Mouse (Mus musculus): ENCODE measurements around the gene Kif14. TPM values are rescaled to one million over a fixed set of nuclear protein-coding genes. Genes with fewer than 3 reads are reported as not detected.

The Kif14 gene
- polyA plus RNA-seq, 1 experiment from 2014 or later = 4.6 TPM

GRCm38 (mm10) chr1:136450206-136450605 is 15.9 kb upstream of the Kif14 start:
- Histone ChIP-seq H3K4me1 (replicated peaks) (no peaks in the 10 kb centered on the region), H3K9me3 (no peaks in the 10 kb centered on the region), H3K9ac (no peak overlapping the region), H3K4me3 (replicated peaks) (no peak overlapping the region), H3K36me3 (no peaks in the 10 kb centered on the region), H3K4me2 (replicated peaks) (no peak overlapping the region), H3K27ac (no peak overlapping the region), H3K27me3 (replicated peaks) (no peaks in the 10 kb centered on the region; the same call in 1 of the 2 replicates)
- WGBS = 78% methylated on average over 5 of the region's 5 CpGs
- no peak for ATAC-seq

- Histone ChIP-seq H3K9me3 (no peaks in the 10 kb centered on the region), H3K4me1 (replicated peaks) (no peaks in the 10 kb centered on the region), H3K27ac (no peak overlapping the region), H3K4me2 (replicated peaks) (no peak overlapping the region), H3K36me3 (no peaks in the 10 kb centered on the region), H3K4me3 (replicated peaks) (no peak overlapping the region), H3K27me3 (replicated peaks) (no peaks in the 10 kb centered on the region), H3K9ac (no peak overlapping the region)
- ATAC-seq = no peak
- WGBS = 79% methylated on average over 5 of the region's 5 CpGs
Observed at GRCm38 (mm10) chr1:136452421-136452820, 13.7 kb upstream of the Kif14 start.

DNA sequence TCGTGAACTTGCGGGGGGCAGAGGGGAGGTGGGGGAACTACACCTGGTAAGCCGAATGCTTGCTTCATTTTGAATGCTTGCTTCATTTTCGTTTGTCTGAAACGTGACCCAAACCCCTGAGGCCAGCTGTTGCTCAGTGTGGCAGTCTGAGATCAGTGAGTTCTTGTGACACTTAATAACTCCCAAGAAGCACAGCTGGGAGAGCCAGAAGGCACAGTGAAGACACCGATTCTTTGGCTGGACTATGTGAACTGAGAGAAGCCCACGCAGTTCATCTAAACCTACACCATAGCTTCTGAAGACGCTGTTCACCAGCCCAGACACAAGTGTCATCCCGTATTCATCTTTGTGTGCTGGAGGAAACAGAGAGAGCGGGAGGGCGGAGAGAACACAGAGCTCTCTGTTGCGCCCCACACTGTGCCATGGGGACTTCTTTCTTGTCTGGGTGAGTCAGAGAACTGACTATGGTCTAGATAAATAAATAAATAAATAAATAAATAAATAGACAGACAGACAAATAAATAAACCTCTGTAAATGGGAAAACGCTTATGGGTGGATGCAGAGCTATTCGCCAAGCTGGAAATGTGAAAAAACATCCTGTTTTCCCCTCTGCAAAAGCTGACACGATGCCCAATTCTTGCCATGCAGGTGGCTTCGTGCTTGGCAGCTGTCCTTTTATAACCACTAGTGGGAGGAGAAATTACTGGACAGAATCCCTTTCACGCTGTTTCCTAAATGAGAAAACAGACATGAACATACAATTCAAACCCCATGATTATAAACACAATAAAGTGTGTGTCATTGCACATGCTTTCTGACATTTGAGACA is 10.2 kb upstream of the Kif14 start:
- Histone ChIP-seq H3K9me3 (no peaks in the 10 kb centered on the region), H3K27ac (no peak overlapping the region), H3K36me3 (no peaks in the 10 kb centered on the region), H3K4me2 (replicated peaks) (no peak overlapping the region), H3K9ac (no peak overlapping the region), H3K4me3 (replicated peaks) (no peak overlapping the region), H3K27me3 (replicated peaks) (no peaks in the 10 kb centered on the region), H3K4me1 (replicated peaks) (no peaks in the 10 kb centered on the region)
- no peak for ATAC-seq
- WGBS = 81% methylated on average over 17 of the region's 17 CpGs

GRCm38 (mm10) chr1:136456741-136457140 is 9.4 kb upstream of the Kif14 start:
- 80% methylated on average over 6 of the region's 6 CpGs for WGBS
- Histone ChIP-seq H3K4me1 (replicated peaks) (no peaks in the 10 kb centered on the region), H3K27me3 (replicated peaks) (no peaks in the 10 kb centered on the region), H3K27ac (no peak overlapping the region), H3K9ac (no peak overlapping the region), H3K9me3 (no peaks in the 10 kb centered on the region), H3K4me3 (replicated peaks) (no peak overlapping the region), H3K4me2 (replicated peaks) (no peak overlapping the region), H3K36me3 (no peaks in the 10 kb centered on the region)
- ATAC-seq = no peak

- no peaks in the 10 kb centered on the region for H3K4me1 ChIP-seq (replicated peaks)
- no peak for ATAC-seq
- H3K4me3 ChIP-seq (replicated peaks) = no peak overlapping the region
- H3K36me3 ChIP-seq = no peaks in the 10 kb centered on the region
- no peak overlapping the region for H3K4me2 ChIP-seq (replicated peaks)
- no peaks in the 10 kb centered on the region for H3K27me3 ChIP-seq (replicated peaks)
- H3K9ac ChIP-seq = no peak overlapping the region
- no peak overlapping the region for H3K27ac ChIP-seq
- WGBS = 69% methylated on average over 4 of the region's 4 CpGs
- H3K9me3 ChIP-seq = no peaks in the 10 kb centered on the region
Observed at GRCm38 (mm10) chr1:136457403-136457802, 8.7 kb upstream of the Kif14 start.

- ATAC-seq = no peak; the same call in 1 of the 2 replicates
- Histone ChIP-seq H3K27me3 (replicated peaks) (no peaks in the 10 kb centered on the region), H3K9me3 (no peaks in the 10 kb centered on the region), H3K4me2 (replicated peaks) (no peak overlapping the region), H3K4me3 (replicated peaks) (no peak overlapping the region), H3K9ac (no peak overlapping the region), H3K4me1 (replicated peaks) (no peaks in the 10 kb centered on the region), H3K36me3 (no peaks in the 10 kb centered on the region), H3K27ac (no peak overlapping the region)
- WGBS = 32% methylated on average over 9 of the region's 9 CpGs
Observed at GRCm38 (mm10) chr1:136458691-136459245, 7.4 kb upstream of the Kif14 start.

DNA sequence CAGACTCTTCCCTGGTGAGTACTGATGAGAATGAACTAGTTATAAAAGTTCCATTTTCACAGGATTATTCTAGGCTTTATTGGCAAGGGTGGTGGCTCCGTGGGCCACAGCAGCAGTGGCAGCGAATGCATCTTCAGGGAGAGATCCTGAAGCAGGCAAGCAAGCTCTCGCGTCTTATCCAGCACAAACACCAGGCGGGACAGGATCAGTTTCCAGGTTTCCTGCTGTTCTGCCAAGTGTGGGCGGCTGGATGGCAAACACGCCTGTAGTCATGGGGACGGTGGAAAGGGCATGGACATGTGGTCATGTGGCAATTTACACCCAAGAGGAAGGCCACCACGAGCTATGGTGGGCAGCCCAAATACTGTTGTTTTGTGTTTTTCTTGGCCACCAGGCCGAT is 3.7 kb upstream of the Kif14 start:
- WGBS = 61% methylated on average over 10 of the region's 10 CpGs
- Histone ChIP-seq H3K4me1 (replicated peaks) (peaks cover 6% of the 10 kb centered on the region; the same call in 1 of the 2 replicates), H3K4me2 (replicated peaks) (no peak overlapping the region), H3K36me3 (no peaks in the 10 kb centered on the region), H3K9me3 (no peaks in the 10 kb centered on the region), H3K27ac (no peak overlapping the region), H3K9ac (no peak overlapping the region), H3K4me3 (replicated peaks) (no peak overlapping the region), H3K27me3 (replicated peaks) (no peaks in the 10 kb centered on the region)
- ATAC-seq = no peak

- Histone ChIP-seq H3K9me3 (no peaks in the 10 kb centered on the region), H3K36me3 (no peaks in the 10 kb centered on the region; the same call in 1 of the 2 replicates), H3K27ac (no peak overlapping the region), H3K4me1 (replicated peaks) (peaks cover 6% of the 10 kb centered on the region; the same call in 1 of the 2 replicates), H3K27me3 (replicated peaks) (no peaks in the 10 kb centered on the region), H3K4me2 (replicated peaks) (no peak overlapping the region), H3K9ac (no peak overlapping the region), H3K4me3 (replicated peaks) (no peak overlapping the region)
- no peak for ATAC-seq
Observed at GRCm38 (mm10) chr1:136465168-136465567, 975 bp upstream of the Kif14 start.

DNA sequence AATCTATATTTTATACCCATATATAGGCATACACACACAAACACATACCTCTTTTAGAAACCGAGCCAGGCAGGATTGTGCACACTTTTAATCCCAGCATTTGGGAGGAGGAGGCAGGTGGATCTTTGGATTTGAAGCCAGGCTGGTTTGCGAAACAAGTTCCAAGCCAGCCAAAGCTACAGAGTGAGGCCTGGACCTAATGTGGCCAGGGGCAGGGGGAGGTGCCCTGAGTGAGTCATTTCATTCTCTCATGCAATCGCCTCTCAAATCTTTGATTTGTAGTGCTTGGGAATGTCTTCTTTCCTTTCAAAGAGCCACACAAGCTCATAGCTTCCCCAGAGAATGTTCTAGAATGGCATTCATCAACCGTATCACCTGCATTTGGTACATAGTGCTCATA is 3.3 kb downstream of the Kif14 start:
- Histone ChIP-seq H3K4me2 (replicated peaks) (no peak overlapping the region), H3K36me3 (no peaks in the 10 kb centered on the region; the same call in 1 of the 2 replicates), H3K9me3 (no peaks in the 10 kb centered on the region), H3K4me3 (replicated peaks) (no peak overlapping the region), H3K27ac (no peak overlapping the region), H3K9ac (no peak overlapping the region), H3K4me1 (replicated peaks) (peaks cover 6% of the 10 kb centered on the region; the same call in 1 of the 2 replicates), H3K27me3 (replicated peaks) (no peaks in the 10 kb centered on the region)
- WGBS = 89% methylated on average over 4 of the region's 4 CpGs
- ATAC-seq = no peak

DNA sequence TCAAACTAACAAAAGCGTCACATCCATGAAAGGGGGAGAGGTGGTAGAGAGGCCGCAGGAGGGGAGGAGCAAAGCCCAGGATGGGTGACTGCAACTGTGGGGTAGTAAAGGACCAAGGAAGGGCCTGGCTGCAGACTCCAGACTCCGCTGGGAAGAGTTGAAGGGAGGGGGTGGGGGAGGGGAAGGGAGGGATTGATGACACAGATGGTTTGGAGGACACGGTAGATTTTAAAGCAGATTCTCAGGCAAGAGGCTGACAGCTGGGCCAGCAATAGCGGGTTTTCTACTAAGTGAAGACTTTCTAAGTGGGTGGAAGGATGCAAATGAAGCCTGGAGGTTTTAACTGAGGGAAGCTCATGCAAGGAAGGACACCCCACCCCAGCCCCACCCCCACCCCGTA is 4.3 kb downstream of the Kif14 start:
- no peak for ATAC-seq
- 35% methylated on average over 6 of the region's 6 CpGs for WGBS
- Histone ChIP-seq H3K4me1 (replicated peaks) (peaks cover 6% of the 10 kb centered on the region; the same call in 1 of the 2 replicates), H3K9ac (no peak overlapping the region), H3K27me3 (replicated peaks) (no peaks in the 10 kb centered on the region), H3K27ac (no peak overlapping the region), H3K4me2 (replicated peaks) (0 out of 2 replicates have a peak overlapping the region, but pooled peaks have one; percentile 9), H3K4me3 (replicated peaks) (no peak overlapping the region), H3K9me3 (no peaks in the 10 kb centered on the region), H3K36me3 (peaks cover 3% of the 10 kb centered on the region; the same call in 1 of the 2 replicates)

- H3K4me1 ChIP-seq (replicated peaks) = no peaks in the 10 kb centered on the region
- no peak overlapping the region for H3K27ac ChIP-seq
- H3K36me3 ChIP-seq = 0 out of 2 replicates have a peak, but pooled peaks cover 16% of the 10 kb centered on the region
- 60% methylated on average over 5 of the region's 5 CpGs for WGBS
- H3K9me3 ChIP-seq = no peaks in the 10 kb centered on the region
- H3K4me2 ChIP-seq (replicated peaks) = no peak overlapping the region
- ATAC-seq = no peak
- H3K9ac ChIP-seq = no peak overlapping the region
- no peaks in the 10 kb centered on the region for H3K27me3 ChIP-seq (replicated peaks)
- H3K4me3 ChIP-seq (replicated peaks) = no peak overlapping the region
Observed at GRCm38 (mm10) chr1:136491681-136492080, 25.5 kb downstream of the Kif14 start.

GRCm38 (mm10) chr1:136492232-136492631 is 26.1 kb downstream of the Kif14 start:
- Histone ChIP-seq H3K4me3 (replicated peaks) (no peak overlapping the region), H3K4me1 (replicated peaks) (no peaks in the 10 kb centered on the region), H3K9me3 (no peaks in the 10 kb centered on the region), H3K27ac (no peak overlapping the region), H3K27me3 (replicated peaks) (no peaks in the 10 kb centered on the region), H3K36me3 (0 out of 2 replicates have a peak, but pooled peaks cover 16% of the 10 kb centered on the region), H3K4me2 (replicated peaks) (no peak overlapping the region), H3K9ac (no peak overlapping the region)
- WGBS = 71% methylated on average over 2 of the region's 2 CpGs
- no peak for ATAC-seq

GRCm38 (mm10) chr1:136499317-136499716 is 33.2 kb downstream of the Kif14 start:
- Histone ChIP-seq H3K27ac (no peak overlapping the region), H3K27me3 (replicated peaks) (no peaks in the 10 kb centered on the region), H3K36me3 (peaks cover 13% of the 10 kb centered on the region), H3K4me2 (replicated peaks) (no peak overlapping the region), H3K4me3 (replicated peaks) (no peak overlapping the region), H3K9ac (no peak overlapping the region), H3K9me3 (no peaks in the 10 kb centered on the region), H3K4me1 (replicated peaks) (no peaks in the 10 kb centered on the region)
- WGBS = 91% methylated on average over 13 of the region's 13 CpGs
- ATAC-seq = no peak
